Mouse (Mus musculus) liver, embryonic 14.5 days (tissue): ENCODE measurements at regions not wholly inside any gene's neighbourhood (a gene's known extent, or its start where the extent isn't known, plus 50 kb on each side); places are given as distances from the start of the nearest gene placed in this dataset.
"Not testable (repeated sequence)": the region's sequence is repeated elsewhere in the genome, so short reads cannot be mapped to it uniquely, and the experiment has no call there.

Experiments used
- CTCF ChIP-seq: IDR thresholded peaks from 2 replicates; pipeline ENCODE4 v1.5.1; 2016; ENCODE audit warnings: antibody characterized with exemption, low read depth, control low read depth
- EP300 ChIP-seq: IDR thresholded peaks from 2 replicates; pipeline ENCODE4 v1.6.1; 2016; ENCODE audit warnings: antibody characterized with exemption, low read depth

GRCm38 (mm10) chr14:71554324-71554723 lies 937.3 kb downstream of the Gm9195 start:
- not testable (repeated sequence) for TF ChIP-seq CTCF, EP300
